Mouse (Mus musculus) liver, postnatal 0 days (tissue): ENCODE results near the gene Pqlc2.

Experiments
- CTCF ChIP-seq: sonication (generic); IDR thresholded peaks from 2 replicates; pipeline ENCODE4 v1.5.1; 2016; ENCODE audit warnings: antibody characterized with exemption, low read depth
- EP300 ChIP-seq: IDR thresholded peaks from 2 replicates; pipeline ENCODE4 v1.6.1; 2016; ENCODE audit warnings: antibody characterized with exemption, low read depth, mild to moderate bottlenecking

DNA sequence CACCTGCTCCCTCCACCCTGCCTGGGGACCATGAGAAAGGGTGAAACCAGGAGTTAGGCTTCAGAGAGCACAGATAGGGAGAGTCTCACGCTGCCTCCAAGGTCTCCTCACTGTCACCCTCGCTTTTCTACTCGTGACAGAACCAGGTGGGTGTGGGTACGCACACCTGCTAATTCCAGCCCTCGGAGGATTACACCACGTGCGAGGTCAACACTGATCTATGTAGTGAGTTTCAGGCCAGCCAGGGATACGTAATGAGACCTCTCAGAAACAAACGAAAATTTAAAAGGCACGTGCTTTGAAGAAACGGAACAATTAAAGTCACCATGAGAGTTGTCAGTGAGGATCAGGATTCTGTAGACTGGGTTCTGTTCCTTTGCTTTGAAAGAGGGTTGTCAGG lies 7.9 kb upstream of the Pqlc2 start:
- TF ChIP-seq CTCF (no peak), EP300 (no peak)
